In the genomic region with DNA sequence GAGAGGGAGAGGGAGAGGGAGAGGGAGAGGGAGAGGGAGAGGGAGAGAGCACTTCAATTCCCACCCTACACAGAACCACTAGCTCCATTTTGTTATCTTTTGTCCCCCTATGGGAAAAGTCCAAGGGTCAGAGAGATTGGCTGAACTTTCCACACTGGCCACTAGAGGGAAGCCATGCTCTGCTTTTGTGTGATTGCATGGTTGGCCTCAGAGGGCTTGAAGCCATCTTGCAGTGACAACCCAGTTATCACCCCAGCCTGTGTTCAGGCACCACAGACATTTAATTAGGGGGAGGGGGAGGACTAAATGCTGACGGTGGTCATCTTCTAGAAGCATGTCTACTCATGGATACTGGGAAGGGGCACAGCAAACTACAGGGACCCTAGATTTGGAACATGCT, we compare ENCODE assay signal across 8 mouse cellular contexts.
A peak's percentile ranks its signal among the peaks of the same experiment; 100 is the strongest.
DNase-seq lines count a peak whose midpoint lies in the region; ATAC-seq and TF ChIP-seq lines count a peak whose summit lies in the region.

No protein-coding gene starts in this region.

- H3K27ac ChIP-seq in CH12.LX (ENCODE audit: insufficient read depth, low read depth) = no peak overlapping the region
- no peak overlapping the region for H3K27ac ChIP-seq in embryonic facial prominence, embryonic 14.5 days (replicated peaks; ENCODE audit: low read depth, low read length)
- no peak overlapping the region for H3K27ac ChIP-seq in neural tube, embryonic 12.5 days
- no peak overlapping the region for H3K27ac ChIP-seq in stomach, embryonic 14.5 days (ENCODE audit: low read length)

- H3K9ac ChIP-seq in CH12.LX (ENCODE audit: insufficient read depth, low read depth) = no peak overlapping the region
- no peak overlapping the region for H3K9ac ChIP-seq in embryonic facial prominence, embryonic 14.5 days (ENCODE audit: low read depth, low read length)
- no peak overlapping the region for H3K9ac ChIP-seq in neural tube, embryonic 12.5 days
- no peak overlapping the region for H3K9ac ChIP-seq in stomach, embryonic 14.5 days (replicated peaks; ENCODE audit: low read depth, low read length)

- DNase-seq in CH12.LX (ENCODE audit: extremely low read depth) = peak; percentile 93
- DNase-seq in adrenal gland, postnatal 4 days (ENCODE audit: low spot score in 2 of 2) = peak; percentile 43 to 60
- peak; percentile 72 for DNase-seq in embryonic facial prominence, embryonic 14.5 days (ENCODE audit: low spot score)
- peak; percentile 26 for DNase-seq in heart, postnatal 25 days (ENCODE audit: low spot score)
- peak; percentile 84 to 87 for DNase-seq in kidney, postnatal 4 days
- DNase-seq in lung, adult 2 months = peak; percentile 64

- H3K4me2 ChIP-seq in CH12.LX (ENCODE audit: insufficient read depth, low read depth, poor library complexity, severe bottlenecking) = no peak overlapping the region
- H3K4me2 ChIP-seq in embryonic facial prominence, embryonic 14.5 days (ENCODE audit: low read depth, low read length) = no peak overlapping the region
- no peak overlapping the region for H3K4me2 ChIP-seq in neural tube, embryonic 12.5 days (replicated peaks)
- no peak overlapping the region for H3K4me2 ChIP-seq in stomach, embryonic 14.5 days (replicated peaks; ENCODE audit: low read depth, low read length)

- peak; percentile 97 for TF ChIP-seq RAD21 in CH12.LX (IDR thresholded peaks at IDR 0.05; ENCODE audit: low read depth, low read length)

- 4% methylated on average over 1 of the region's 1 CpGs for WGBS in embryonic facial prominence, embryonic 14.5 days
- WGBS in lung, adult 2 months = 0% methylated on average over 1 of the region's 1 CpGs
- WGBS in neural tube, embryonic 12.5 days = 7% methylated on average over 1 of the region's 1 CpGs
- 0% methylated on average over 1 of the region's 1 CpGs for WGBS in stomach, embryonic 14.5 days

- H3K27me3 ChIP-seq in CH12.LX (replicated peaks) = no peaks in the 10 kb centered on the region
- H3K27me3 ChIP-seq in embryonic facial prominence, embryonic 14.5 days (replicated peaks; ENCODE audit: control insufficient read depth, insufficient read depth, low read length) = no peaks in the 10 kb centered on the region
- no peaks in the 10 kb centered on the region for H3K27me3 ChIP-seq in neural tube, embryonic 12.5 days (replicated peaks)
- H3K27me3 ChIP-seq in stomach, embryonic 14.5 days (ENCODE audit: control insufficient read depth, insufficient read depth, low read length) = no peaks in the 10 kb centered on the region

- H3K4me1 ChIP-seq in CH12.LX (ENCODE audit: control insufficient read depth in 1 of 2, insufficient read depth in 2 of 2) = peaks cover 7 to 18% of the 10 kb centered on the region in 2 experiments
- no peaks in the 10 kb centered on the region for H3K4me1 ChIP-seq in embryonic facial prominence, embryonic 14.5 days (ENCODE audit: control insufficient read depth, insufficient read depth, low read length)
- no peaks in the 10 kb centered on the region for H3K4me1 ChIP-seq in lung, adult 2 months (ENCODE audit: control insufficient read depth, insufficient read depth, low read length)
- no peaks in the 10 kb centered on the region for H3K4me1 ChIP-seq in neural tube, embryonic 12.5 days
- no peaks in the 10 kb centered on the region for H3K4me1 ChIP-seq in stomach, embryonic 14.5 days (ENCODE audit: control insufficient read depth, insufficient read depth, low read length)

- TF ChIP-seq POLR2A in CH12.LX (IDR thresholded peaks at IDR 0.05; ENCODE audit: low read depth, low read length) = 0 out of 2 replicates have a peak, but pooled peaks have one; percentile 22
- TF ChIP-seq POLR2A in lung, adult 2 months (IDR thresholded peaks at IDR 0.05; ENCODE audit: borderline replicate concordance, extremely low read depth, low read depth, low read length) = no peak

- peaks cover 6% of the 10 kb centered on the region for H3K9me3 ChIP-seq in CH12.LX (replicated peaks; ENCODE audit: low read length)
- H3K9me3 ChIP-seq in embryonic facial prominence, embryonic 14.5 days (ENCODE audit: control insufficient read depth, low read length) = no peaks in the 10 kb centered on the region
- H3K9me3 ChIP-seq in neural tube, embryonic 12.5 days = no peaks in the 10 kb centered on the region
- H3K9me3 ChIP-seq in stomach, embryonic 14.5 days (ENCODE audit: control insufficient read depth, low read depth, low read length) = no peaks in the 10 kb centered on the region

- dilution Hi-C loops in CH12.LX (cut with MboI; ENCODE audit: extremely low pct_ligation_motif_present, extremely low pct_unique_long_range_greater_than_20kb, low sequenced_read_pairs) = no loop called here

- in situ Hi-C loops in CH12.LX (cut with MboI; ENCODE audit: low pct_ligation_motif_present, low pct_unique_long_range_greater_than_20kb, low sequenced_read_pairs) = no loop called here

- no peaks in the 10 kb centered on the region for H3K36me3 ChIP-seq in CH12.LX (replicated peaks in 1 of 2; ENCODE audit: control insufficient read depth in 1 of 2, insufficient read depth in 1 of 2, low read length in 1 of 2)
- H3K36me3 ChIP-seq in embryonic facial prominence, embryonic 14.5 days (ENCODE audit: control insufficient read depth, insufficient read depth, low read length) = no peaks in the 10 kb centered on the region
- no peaks in the 10 kb centered on the region for H3K36me3 ChIP-seq in neural tube, embryonic 12.5 days
- no peaks in the 10 kb centered on the region for H3K36me3 ChIP-seq in stomach, embryonic 14.5 days (ENCODE audit: control insufficient read depth, insufficient read depth, low read length)

- no peak for TF ChIP-seq EP300 in CH12.LX (IDR thresholded peaks at IDR 0.05; ENCODE audit: low read length)

- TF ChIP-seq CTCF in CH12.LX (conservative IDR thresholded peaks at IDR 0.05 in 1 of 2, IDR thresholded peaks at IDR 0.05 in 1 of 2; ENCODE audit: low read depth in 2 of 2, low read length in 2 of 2) = peak; percentile 92 to 97
- TF ChIP-seq CTCF in lung, adult 2 months (IDR thresholded peaks at IDR 0.05; ENCODE audit: insufficient read depth, low read length) = peak; percentile 92

- no peak overlapping the region for H3K4me3 ChIP-seq in CH12.LX (replicated peaks in 1 of 3; ENCODE audit: low read depth in 2 of 3, low read length in 2 of 3, poor library complexity in 1 of 3)
- no peak overlapping the region for H3K4me3 ChIP-seq in embryonic facial prominence, embryonic 14.5 days (ENCODE audit: low read depth, low read length)
- H3K4me3 ChIP-seq in lung, adult 2 months (replicated peaks; ENCODE audit: extremely low read depth, low read depth, low read length) = no peak overlapping the region
- no peak overlapping the region for H3K4me3 ChIP-seq in neural tube, embryonic 12.5 days
- H3K4me3 ChIP-seq in stomach, embryonic 14.5 days (ENCODE audit: low read depth, low read length) = no peak overlapping the region

- ATAC-seq in embryonic facial prominence, embryonic 14.5 days (ENCODE audit: low read depth) = no peak
- peak; percentile 62 for ATAC-seq in neural tube, embryonic 12.5 days (ENCODE audit: low FRiP score, low read depth)
- ATAC-seq in stomach, embryonic 14.5 days (ENCODE audit: insufficient number of reproducible peaks, insufficient read depth, low FRiP score, low read depth) = peak; percentile 42; the same call in 1 of the 2 replicates

- no peaks in the 10 kb centered on the region for H3K79me2 ChIP-seq in CH12.LX (replicated peaks; ENCODE audit: control insufficient read depth, extremely low read depth, insufficient read depth, poor library complexity, severe bottlenecking)

- intact Hi-C loops in heart, postnatal 25 days (cut with DNase I) = loop anchor here (1.0 kb wide), 1 partner anchor 120 kb away; no protein-coding TSS in a partner anchor

TF ChIP-seq in CH12.LX, 34 proteins besides CTCF, POLR2A, EP300 and RAD21 (continues in another document):
- no peak for TF ChIP-seq UBTF (IDR thresholded peaks at IDR 0.05; ENCODE audit: low read depth, low read length)
- TF ChIP-seq MAX (IDR thresholded peaks at IDR 0.05; ENCODE audit: low read length) = no peak
- TF ChIP-seq SIN3A (IDR thresholded peaks at IDR 0.05; ENCODE audit: low read length) = 0 out of 2 replicates have a peak, but pooled peaks have one; percentile 37
- no peak for TF ChIP-seq NRF1 (IDR thresholded peaks at IDR 0.05; ENCODE audit: low read depth, low read length)
- TF ChIP-seq USF1 (IDR thresholded peaks at IDR 0.05; ENCODE audit: low read depth, low read length) = no peak
- no peak for TF ChIP-seq CHD1 (IDR thresholded peaks at IDR 0.05; ENCODE audit: low read depth, low read length)
- TF ChIP-seq USF2 (conservative IDR thresholded peaks at IDR 0.05; ENCODE audit: low read depth, low read length) = no peak
- peak; percentile 29; the same call in 1 of the 2 replicates for TF ChIP-seq NELFE (IDR thresholded peaks at IDR 0.05; ENCODE audit: low read depth, low read length)
- peak; percentile 23; the same call in 1 of the 2 replicates for TF ChIP-seq ZC3H11A (IDR thresholded peaks at IDR 0.05; ENCODE audit: low read depth, low read length)
- no peak for TF ChIP-seq E2F4 (IDR thresholded peaks at IDR 0.05; ENCODE audit: insufficient replicate concordance, low read depth, low read length)
- no peak for TF ChIP-seq RCOR1 (conservative IDR thresholded peaks at IDR 0.05; ENCODE audit: low read depth, low read length)
- TF ChIP-seq MYC (IDR thresholded peaks at IDR 0.05; ENCODE audit: low read depth, low read length) = 0 out of 2 replicates have a peak, but pooled peaks have one; percentile 23
- no peak for TF ChIP-seq TCF12 (IDR thresholded peaks at IDR 0.05; ENCODE audit: low read depth, low read length)
- TF ChIP-seq KAT2A (IDR thresholded peaks at IDR 0.05; ENCODE audit: insufficient replicate concordance, low read length) = no peak
- no peak for TF ChIP-seq PAX5 (IDR thresholded peaks at IDR 0.05; ENCODE audit: low read length)
- TF ChIP-seq ZMIZ1 (IDR thresholded peaks at IDR 0.05; ENCODE audit: low read depth, low read length) = no peak
- TF ChIP-seq HCFC1 (IDR thresholded peaks at IDR 0.05; ENCODE audit: low read depth, low read length) = peak; percentile 31; the same call in 1 of the 2 replicates
- TF ChIP-seq ZKSCAN1 (IDR thresholded peaks at IDR 0.05; ENCODE audit: borderline replicate concordance, low read depth, low read length) = no peak
- TF ChIP-seq BHLHE40 (IDR thresholded peaks at IDR 0.05; ENCODE audit: low read depth, low read length) = no peak
- TF ChIP-seq SMC3 (IDR thresholded peaks at IDR 0.05; ENCODE audit: low read depth, low read length) = peak; percentile 90
- TF ChIP-seq CHD2 (IDR thresholded peaks at IDR 0.05; ENCODE audit: low read length) = 0 out of 2 replicates have a peak, but pooled peaks have one; percentile 3
- TF ChIP-seq MAZ (IDR thresholded peaks at IDR 0.05; ENCODE audit: low read depth, low read length) = no peak
- no peak; the same call in 1 of the 2 replicates for TF ChIP-seq IRF4 (IDR thresholded peaks at IDR 0.05; ENCODE audit: low read depth, low read length)
- TF ChIP-seq MXI1 (IDR thresholded peaks at IDR 0.05; ENCODE audit: low read depth, low read length) = no peak
- TF ChIP-seq JUND (conservative IDR thresholded peaks at IDR 0.05; ENCODE audit: low read depth, low read length) = peak; percentile 43; the same call in 1 of the 2 replicates

Comparison
In these comparisons a context has a peak if more than half of its experiments do, and no peak if none do; other contexts are left out.
1. DNase-seq: peak in every context shown above with its lines; median percentile 93 in CH12.LX; 86 in kidney, postnatal 4 days; 72 in embryonic facial prominence, embryonic 14.5 days; 64 in lung, adult 2 months; 52 in adrenal gland, postnatal 4 days; 26 in heart, postnatal 25 days.